Mouse (Mus musculus) stomach, postnatal 0 days (tissue): ENCODE measurements around the gene Kank1.

Experiments used
- CTCF ChIP-seq: IDR thresholded peaks from 2 replicates; pipeline ENCODE4 v1.5.1; 2016; ENCODE audit warnings: antibody characterized with exemption, low read depth, mild to moderate bottlenecking, moderate library complexity
- EP300 ChIP-seq: optimal IDR thresholded peaks from 2 replicates; pipeline ENCODE3; 2016; ENCODE audit warnings: antibody characterized with exemption

- TF ChIP-seq CTCF (no peak), EP300 (no peak)
These were observed 225.0 kb downstream of the Kank1 start for GRCm38 (mm10) chr19:25461553-25462320.
